Mouse (Mus musculus): ENCODE measurements around the gene Ccar1. TPM values are rescaled to one million over a fixed set of nuclear protein-coding genes. Genes with fewer than 3 reads are reported as not detected.
"Not testable (repeated sequence)": the region's sequence is repeated elsewhere in the genome, so short reads cannot be mapped to it uniquely, and the experiment has no call there.

The Ccar1 gene
- polyA plus RNA-seq, 1 experiment from 2014 or later: 43.0 TPM

DNA sequence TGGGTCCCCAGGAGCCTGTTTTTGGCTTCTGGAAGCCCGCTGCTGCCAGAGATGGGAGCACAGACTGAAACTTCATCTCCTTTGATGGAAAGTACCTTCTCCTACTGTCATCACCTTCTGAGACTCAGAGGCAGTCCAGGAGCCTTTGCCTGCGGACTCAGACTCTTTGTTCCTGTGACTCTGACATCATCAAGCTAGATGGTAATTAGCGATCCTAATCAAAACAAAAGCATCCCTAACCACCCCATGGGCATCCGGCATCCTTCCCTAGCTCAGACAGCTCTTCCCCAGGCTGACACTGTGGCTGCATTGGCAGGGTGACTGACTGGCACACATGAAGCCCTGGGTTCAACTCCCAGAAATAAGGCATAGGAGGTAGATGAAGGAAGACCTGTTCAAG lies 69.4 kb downstream of the Ccar1 start:
- no peak overlapping the region for H3K4me3 ChIP-seq (ENCODE audit: low read depth, low read length)
- H3K9me3 ChIP-seq (ENCODE audit: control insufficient read depth, low read length): no peaks in the 10 kb centered on the region
- H3K4me2 ChIP-seq (replicated peaks; ENCODE audit: low read depth): no peak overlapping the region
- ATAC-seq (ENCODE audit: low FRiP score, low TSS enrichment) (no peak), DNase-seq (ENCODE audit: low spot score) (no peak)
- TF ChIP-seq EP300 (optimal IDR thresholded peaks at IDR 0.05) (no peak), CTCF (IDR thresholded peaks at IDR 0.05; ENCODE audit: low read depth) (no peak)
- H3K4me1 ChIP-seq (replicated peaks; ENCODE audit: control insufficient read depth, insufficient read depth): peaks cover 3% of the 10 kb centered on the region; the same call in 1 of the 2 replicates
- WGBS: 39% methylated on average over 4 of the region's 4 CpGs
- H3K36me3 ChIP-seq (ENCODE audit: control insufficient read depth, insufficient read depth, low read length): no peaks in the 10 kb centered on the region
- no peaks in the 10 kb centered on the region for H3K27me3 ChIP-seq (ENCODE audit: control insufficient read depth, insufficient read depth, low read length)
- H3K9ac ChIP-seq (ENCODE audit: low read length): no peak overlapping the region
- no peak overlapping the region for H3K27ac ChIP-seq (replicated peaks)

DNA sequence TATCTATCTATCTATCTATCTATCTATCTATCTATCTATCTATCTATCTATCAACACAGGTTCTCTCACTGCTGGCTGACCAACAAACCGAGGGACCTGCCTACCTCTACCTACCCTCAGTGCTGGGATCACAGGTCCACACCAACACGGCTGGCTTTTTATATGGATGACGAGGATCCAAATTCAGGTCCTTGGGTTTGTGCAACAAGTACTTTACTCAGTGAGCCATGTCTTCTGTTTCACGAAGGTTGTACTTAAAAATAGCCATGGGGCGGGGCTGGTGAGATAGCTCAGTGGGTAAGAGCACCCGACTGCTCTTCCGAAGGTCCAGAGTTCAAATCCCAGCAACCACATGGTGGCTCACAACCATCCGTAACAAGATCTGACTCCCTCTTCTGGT lies 71.5 kb downstream of the Ccar1 start:
- H3K9me3 ChIP-seq (ENCODE audit: control insufficient read depth, low read length): not testable (repeated sequence)

DNA sequence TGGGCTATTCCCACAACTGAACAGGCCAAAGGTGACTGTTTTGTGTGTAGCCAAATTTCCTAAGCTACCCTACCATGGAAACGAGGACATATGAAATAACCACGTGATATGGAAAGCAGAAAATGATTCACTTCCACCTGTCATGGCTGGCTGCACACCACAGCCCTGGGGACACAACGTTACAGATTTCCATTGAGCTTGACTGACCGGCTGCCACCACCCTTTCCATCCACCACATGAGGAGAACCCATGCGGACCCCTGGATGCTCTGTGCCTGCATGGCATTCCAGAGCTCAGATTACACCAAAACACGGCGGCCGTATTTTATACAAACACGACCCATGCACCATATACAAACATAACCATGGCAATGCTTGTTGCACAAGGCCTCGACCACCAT lies 78.6 kb downstream of the Ccar1 start:
- no peak overlapping the region for H3K4me3 ChIP-seq (ENCODE audit: low read depth, low read length)
- no peaks in the 10 kb centered on the region for H3K27me3 ChIP-seq (ENCODE audit: control insufficient read depth, insufficient read depth, low read length)
- H3K4me2 ChIP-seq (replicated peaks; ENCODE audit: low read depth): no peak overlapping the region
- no peaks in the 10 kb centered on the region for H3K36me3 ChIP-seq (ENCODE audit: control insufficient read depth, insufficient read depth, low read length)
- no peak for ATAC-seq (ENCODE audit: low FRiP score, low TSS enrichment)
- no peak overlapping the region for H3K9ac ChIP-seq (ENCODE audit: low read length)
- no peak for TF ChIP-seq CTCF (IDR thresholded peaks at IDR 0.05; ENCODE audit: low read depth)
- TF ChIP-seq EP300 (optimal IDR thresholded peaks at IDR 0.05): no peak
- H3K9me3 ChIP-seq (ENCODE audit: control insufficient read depth, low read length): no peaks in the 10 kb centered on the region
- DNase-seq (ENCODE audit: low spot score): no peak
- H3K27ac ChIP-seq (replicated peaks): no peak overlapping the region
- 57% methylated on average over 10 of the region's 10 CpGs for WGBS
- no peaks in the 10 kb centered on the region for H3K4me1 ChIP-seq (replicated peaks; ENCODE audit: control insufficient read depth, insufficient read depth)

More for the DNA sequence above, 71.5 kb downstream of the Ccar1 start:
- not testable (repeated sequence) for H3K36me3 ChIP-seq (ENCODE audit: control insufficient read depth, insufficient read depth, low read length); H3K4me1 ChIP-seq (replicated peaks; ENCODE audit: control insufficient read depth, insufficient read depth); H3K27me3 ChIP-seq (ENCODE audit: control insufficient read depth, insufficient read depth, low read length); H3K4me3 ChIP-seq (ENCODE audit: low read depth, low read length); ATAC-seq (ENCODE audit: low FRiP score, low TSS enrichment); H3K27ac ChIP-seq (replicated peaks); DNase-seq (ENCODE audit: low spot score); H3K9ac ChIP-seq (ENCODE audit: low read length); H3K4me2 ChIP-seq (replicated peaks; ENCODE audit: low read depth)
- WGBS: 86% methylated on average over 7 of the region's 8 CpGs

DNA sequence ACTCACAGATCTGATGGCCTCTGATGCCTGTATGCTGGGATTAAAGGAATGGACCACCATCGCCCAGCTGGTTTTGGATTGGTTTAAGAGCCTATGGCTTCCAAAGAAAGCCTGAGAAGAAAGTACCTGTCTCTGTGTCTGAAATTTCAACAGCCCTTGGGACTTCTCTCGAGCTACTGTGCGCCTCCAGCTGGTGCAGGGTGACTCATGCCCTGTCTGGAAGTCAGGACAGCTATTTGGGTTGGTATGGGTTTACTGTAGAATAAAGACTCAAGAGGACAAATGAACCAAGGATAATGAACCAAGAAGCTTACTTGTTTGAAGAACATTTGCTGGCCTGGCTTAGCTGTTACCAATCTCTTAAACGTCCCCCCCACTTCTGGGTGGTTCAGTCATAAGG lies 88.5 kb downstream of the Ccar1 start:
- no peak overlapping the region for H3K4me3 ChIP-seq (ENCODE audit: low read depth, low read length)
- DNase-seq (ENCODE audit: low spot score) (no peak), ATAC-seq (ENCODE audit: low FRiP score, low TSS enrichment) (no peak)
- no peaks in the 10 kb centered on the region for H3K36me3 ChIP-seq (ENCODE audit: control insufficient read depth, insufficient read depth, low read length)
- no peaks in the 10 kb centered on the region for H3K4me1 ChIP-seq (replicated peaks; ENCODE audit: control insufficient read depth, insufficient read depth)
- H3K27me3 ChIP-seq (ENCODE audit: control insufficient read depth, insufficient read depth, low read length): no peaks in the 10 kb centered on the region
- WGBS: 67% methylated on average over 4 of the region's 4 CpGs
- no peak overlapping the region for H3K4me2 ChIP-seq (replicated peaks; ENCODE audit: low read depth)
- H3K27ac ChIP-seq (replicated peaks): no peak overlapping the region
- H3K9me3 ChIP-seq (ENCODE audit: control insufficient read depth, low read length): no peaks in the 10 kb centered on the region
- no peak for TF ChIP-seq EP300 (optimal IDR thresholded peaks at IDR 0.05)
- no peak overlapping the region for H3K9ac ChIP-seq (ENCODE audit: low read length)

DNA sequence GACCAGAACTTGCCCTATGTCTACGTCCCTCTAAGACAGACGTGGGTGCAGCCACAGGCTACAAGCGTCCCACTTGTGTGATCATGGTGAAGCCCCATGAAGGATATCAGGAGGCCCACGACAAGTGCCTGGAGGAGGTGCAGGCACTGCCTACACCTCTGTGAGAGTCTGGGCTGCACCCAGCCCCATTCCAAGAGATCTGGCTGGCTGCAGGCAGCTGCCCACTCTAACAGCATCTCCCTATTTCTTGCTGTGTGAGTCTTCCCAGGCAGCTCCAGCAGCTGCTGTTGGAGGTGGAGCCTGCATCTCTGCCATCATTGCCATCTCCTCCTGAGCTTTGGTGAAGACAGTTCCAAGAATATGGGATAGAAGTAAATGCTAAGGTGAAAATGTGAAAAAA lies 89.7 kb downstream of the Ccar1 start:
- TF ChIP-seq CTCF (IDR thresholded peaks at IDR 0.05; ENCODE audit: low read depth): no peak
- TF ChIP-seq EP300 (optimal IDR thresholded peaks at IDR 0.05): no peak
- WGBS: 84% methylated on average over 4 of the region's 4 CpGs
- H3K9me3 ChIP-seq (ENCODE audit: control insufficient read depth, low read length): no peaks in the 10 kb centered on the region
- no peak for DNase-seq (ENCODE audit: low spot score)
- H3K4me2 ChIP-seq (replicated peaks; ENCODE audit: low read depth): no peak overlapping the region
- no peak for ATAC-seq (ENCODE audit: low FRiP score, low TSS enrichment)
- no peak overlapping the region for H3K9ac ChIP-seq (ENCODE audit: low read length)
- H3K27ac ChIP-seq (replicated peaks): no peak overlapping the region
- no peaks in the 10 kb centered on the region for H3K36me3 ChIP-seq (ENCODE audit: control insufficient read depth, insufficient read depth, low read length)
- no peaks in the 10 kb centered on the region for H3K27me3 ChIP-seq (ENCODE audit: control insufficient read depth, insufficient read depth, low read length)
- no peaks in the 10 kb centered on the region for H3K4me1 ChIP-seq (replicated peaks; ENCODE audit: control insufficient read depth, insufficient read depth)
- no peak overlapping the region for H3K4me3 ChIP-seq (ENCODE audit: low read depth, low read length)

Other genes starting within 250 kb of the Ccar1 start
- 16.4 and 16.8 TPM in 2 replicates for gene Kif1bp, start 213.8 kb downstream of the Ccar1 start, polyA plus RNA-seq (2015; fragmentation: Nextera tagmentation; extraction: Ambion mirVana)
- gene Ddx21, start 190.0 kb downstream of the Ccar1 start, polyA plus RNA-seq (2015; fragmentation: Nextera tagmentation; extraction: Ambion mirVana): 11.1 and 11.2 TPM in 2 replicates
- 80.6 and 81.2 TPM in 2 replicates for gene Ddx50, start 141.1 kb downstream of the Ccar1 start, polyA plus RNA-seq (2015; fragmentation: Nextera tagmentation; extraction: Ambion mirVana)
- gene Stox1, start 66.2 kb downstream of the Ccar1 start, polyA plus RNA-seq (2015; fragmentation: Nextera tagmentation; extraction: Ambion mirVana): 0.67 and 0.70 TPM in 2 replicates
- 6.4 TPM in 2 replicates for gene Tet1, start 116.7 kb upstream of the Ccar1 start, polyA plus RNA-seq (2015; fragmentation: Nextera tagmentation; extraction: Ambion mirVana)
- 14.7 and 16.5 TPM in 2 replicates for gene Slc25a16, start 128.3 kb upstream of the Ccar1 start, polyA plus RNA-seq (2015; fragmentation: Nextera tagmentation; extraction: Ambion mirVana)
- gene Dna2, start 154.7 kb upstream of the Ccar1 start, polyA plus RNA-seq (2015; fragmentation: Nextera tagmentation; extraction: Ambion mirVana): 3.3 and 3.6 TPM in 2 replicates
- 10.3 and 12.8 TPM in 2 replicates for gene Rufy2, start 187.9 kb upstream of the Ccar1 start, polyA plus RNA-seq (2015; fragmentation: Nextera tagmentation; extraction: Ambion mirVana)
- gene Hnrnph3, start 231.9 kb upstream of the Ccar1 start, polyA plus RNA-seq (2015; fragmentation: Nextera tagmentation; extraction: Ambion mirVana): 24.9 and 26.4 TPM in 2 replicates
- gene Pbld2, start 232.0 kb upstream of the Ccar1 start, polyA plus RNA-seq (2015; fragmentation: Nextera tagmentation; extraction: Ambion mirVana): 14.6 and 15.0 TPM in 2 replicates